Mouse (Mus musculus): ENCODE data around the gene Mmab. TPM values are rescaled to one million over a fixed set of nuclear protein-coding genes. Genes with fewer than 3 reads are reported as not detected.

Mmab gene
- total RNA-seq, 2 experiments from 2014 or later, result 19.6 to 21.9 TPM

- no peak for DNase-seq (ENCODE audit: low spot score in 2 of 2)
These were observed 9.5 kb downstream of the Mmab start for GRCm38 (mm10) chr5:114434359-114434758.

GRCm38 (mm10) chr5:114429781-114430180, 14.1 kb downstream of the Mmab start:
- no peak for DNase-seq (ENCODE audit: low spot score in 2 of 2)

GRCm38 (mm10) chr5:114428621-114429020, 15.2 kb downstream of the Mmab start:
- DNase-seq (ENCODE audit: low spot score in 2 of 2), result no peak

GRCm38 (mm10) chr5:114426732-114427131, 17.1 kb downstream of the Mmab start:
- no peak for DNase-seq (ENCODE audit: low spot score in 2 of 2)

GRCm38 (mm10) chr5:114423961-114424360, 19.9 kb downstream of the Mmab start:
- DNase-seq (ENCODE audit: low spot score in 2 of 2), result peak; percentile 33 to 36

- DNase-seq (ENCODE audit: low spot score in 2 of 2), result no peak
These were observed 21.3 kb downstream of the Mmab start for GRCm38 (mm10) chr5:114422591-114422990.

GRCm38 (mm10) chr5:114421561-114422298, 22.1 kb downstream of the Mmab start:
- no peak for DNase-seq (ENCODE audit: low spot score in 2 of 2)

GRCm38 (mm10) chr5:114418541-114418940, 25.3 kb downstream of the Mmab start:
- DNase-seq (ENCODE audit: low spot score in 2 of 2), result no peak

- no peak for DNase-seq (ENCODE audit: low spot score in 2 of 2)
These were observed 27.0 kb downstream of the Mmab start for GRCm38 (mm10) chr5:114416855-114417254.

- no peak for DNase-seq (ENCODE audit: low spot score in 2 of 2)
These were observed 28.3 kb downstream of the Mmab start for GRCm38 (mm10) chr5:114415606-114416005.

- DNase-seq (ENCODE audit: low spot score in 2 of 2), result no peak
These were observed 30.7 kb downstream of the Mmab start for GRCm38 (mm10) chr5:114413067-114413735.

- no peak for DNase-seq (ENCODE audit: low spot score in 2 of 2)
These were observed 31.4 kb downstream of the Mmab start for GRCm38 (mm10) chr5:114412361-114412998.

- no peak for DNase-seq (ENCODE audit: low spot score in 2 of 2)
These were observed 33.4 kb downstream of the Mmab start for GRCm38 (mm10) chr5:114410429-114410828.

- DNase-seq (ENCODE audit: low spot score in 2 of 2), result no peak
These were observed 35.0 kb downstream of the Mmab start for GRCm38 (mm10) chr5:114408846-114409245.

- DNase-seq (ENCODE audit: low spot score in 2 of 2), result no peak
These were observed 36.0 kb downstream of the Mmab start for GRCm38 (mm10) chr5:114407810-114408209.

GRCm38 (mm10) chr5:114407269-114407668, 36.6 kb downstream of the Mmab start:
- no peak for DNase-seq (ENCODE audit: low spot score in 2 of 2)

- DNase-seq (ENCODE audit: low spot score in 2 of 2), result no peak
These were observed 37.3 kb downstream of the Mmab start for GRCm38 (mm10) chr5:114406592-114406991.

GRCm38 (mm10) chr5:114393169-114393568, 50.7 kb downstream of the Mmab start:
- DNase-seq (ENCODE audit: low spot score in 2 of 2), result no peak

- DNase-seq (ENCODE audit: low spot score in 2 of 2), result no peak
These were observed 59.4 kb downstream of the Mmab start for GRCm38 (mm10) chr5:114384448-114384847.

- peak in 1 of 2 experiments; percentile 22 for DNase-seq (ENCODE audit: low spot score in 2 of 2)
These were observed 60.5 kb downstream of the Mmab start for GRCm38 (mm10) chr5:114383184-114383904.
